Mouse (Mus musculus): Measurements from ENCODE around the gene Cnn1. TPM values are rescaled to one million over a fixed set of nuclear protein-coding genes. Genes with fewer than 3 reads are reported as not detected.

Gene Cnn1
- total RNA-seq, 1 experiment: 25.6 TPM

DNA sequence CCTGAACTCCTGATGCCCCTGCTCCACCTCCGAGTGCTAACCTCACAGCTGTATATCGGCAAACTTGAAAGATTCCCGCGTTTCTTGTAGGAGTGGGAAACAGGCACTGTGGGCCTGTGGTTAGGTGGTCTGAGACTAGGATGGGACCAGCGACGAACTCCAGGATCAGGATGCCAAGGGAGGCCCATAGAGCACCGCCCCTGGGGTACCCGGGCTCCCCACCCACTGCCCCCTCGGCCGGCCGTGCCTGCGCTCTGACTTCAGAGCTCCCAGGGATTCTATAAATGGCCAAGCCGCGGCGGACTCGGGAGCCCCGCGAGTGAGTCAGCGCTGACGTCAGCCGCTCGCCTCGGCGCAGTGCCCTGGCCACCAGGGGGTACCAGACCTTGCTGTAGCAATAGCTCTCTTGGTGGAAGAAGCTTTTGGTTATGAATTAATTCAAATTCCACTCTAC is 3.1 kb upstream of the Cnn1 start:
- Histone ChIP-seq H3K4me1 (ENCODE audit: control insufficient read depth in 2 of 2, insufficient read depth in 2 of 2, low read length in 2 of 2, poor library complexity in 1 of 2) (peaks cover 1 to 8% of the 10 kb centered on the region in 2 experiments; a peak in 2 of 4 replicates), H3K36me3 (ENCODE audit: control insufficient read depth, insufficient read depth, low read length, poor library complexity, severe bottlenecking) (no peaks in the 10 kb centered on the region), H3K27ac (ENCODE audit: insufficient read depth, low read depth, low read length, poor library complexity, severe bottlenecking) (no peak overlapping the region), H3K9me3 (ENCODE audit: control insufficient read depth, insufficient read depth, low read depth, low read length) (no peaks in the 10 kb centered on the region), H3K4me3 (ENCODE audit: insufficient read depth in 1 of 2, low read depth in 1 of 2, low read length in 2 of 2, poor library complexity in 1 of 2, severe bottlenecking in 1 of 2) (peak overlapping the region; percentile 36 to 61), H3K9ac (ENCODE audit: insufficient read depth, low read depth, low read length, poor library complexity, severe bottlenecking) (peak overlapping the region; percentile 64; the same call in 1 of the 2 replicates)
- no peak for DNase-seq (ENCODE audit: low read depth, low spot score)
- TF ChIP-seq HCFC1 (IDR thresholded peaks at IDR 0.05; ENCODE audit: borderline replicate concordance, insufficient read depth, low read length): no peak
- no peak for TF ChIP-seq ZNF384 (IDR thresholded peaks at IDR 0.05; ENCODE audit: low read depth, low read length)
- no peak for TF ChIP-seq CHD2 (IDR thresholded peaks at IDR 0.05; ENCODE audit: low read depth, low read length)
- no peak for TF ChIP-seq ZC3H11A (IDR thresholded peaks at IDR 0.05; ENCODE audit: borderline replicate concordance, low read depth, low read length)
- no peak for TF ChIP-seq MAFK (IDR thresholded peaks at IDR 0.05; ENCODE audit: insufficient read depth, low read depth, low read length)
- in situ Hi-C loops (cut with MboI; ENCODE audit: low sequenced_read_pairs in 2 of 2, unreplicated experiment in 2 of 2): no loop called here

DNA sequence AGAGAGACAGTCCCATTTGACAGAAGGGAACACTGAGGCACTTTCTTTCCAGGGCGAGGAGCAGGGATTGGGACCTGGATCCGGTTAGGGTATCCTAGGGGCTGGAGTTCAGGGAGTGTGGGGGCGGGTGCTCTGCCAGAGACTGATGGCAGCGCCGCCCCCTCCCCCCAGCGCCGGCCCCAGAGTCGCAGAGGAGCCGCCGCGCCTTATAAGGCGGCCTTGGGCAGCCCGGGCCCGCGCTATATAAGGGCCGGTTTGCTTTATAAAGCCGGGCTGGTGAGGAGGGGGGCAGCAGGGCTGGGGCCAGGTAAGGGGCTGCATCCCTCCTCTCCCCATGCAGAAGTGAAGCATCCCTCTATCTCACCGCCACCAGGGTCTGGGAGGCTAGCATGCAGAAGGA is 906 bp downstream of the Cnn1 start:
- TF ChIP-seq HCFC1 (IDR thresholded peaks at IDR 0.05; ENCODE audit: borderline replicate concordance, insufficient read depth, low read length) (no peak), CHD2 (IDR thresholded peaks at IDR 0.05; ENCODE audit: low read depth, low read length) (no peak)
- no peak overlapping the region for H3K9ac ChIP-seq (ENCODE audit: insufficient read depth, low read depth, low read length, poor library complexity, severe bottlenecking)
- in situ Hi-C loops (cut with MboI; ENCODE audit: low sequenced_read_pairs in 2 of 2, unreplicated experiment in 2 of 2): no loop called here
- H3K27ac ChIP-seq (ENCODE audit: insufficient read depth, low read depth, low read length, poor library complexity, severe bottlenecking): no peak overlapping the region
- peak overlapping the region; percentile 21 to 40; a peak in 2 of 4 replicates for H3K4me3 ChIP-seq (ENCODE audit: insufficient read depth in 1 of 2, low read depth in 1 of 2, low read length in 2 of 2, poor library complexity in 1 of 2, severe bottlenecking in 1 of 2)
- H3K4me1 ChIP-seq (ENCODE audit: control insufficient read depth in 2 of 2, insufficient read depth in 2 of 2, low read length in 2 of 2, poor library complexity in 1 of 2): peaks cover 1 to 7% of the 10 kb centered on the region in 2 experiments; a peak in 2 of 4 replicates
- no peak for DNase-seq (ENCODE audit: low read depth, low spot score)
- no peaks in the 10 kb centered on the region for H3K36me3 ChIP-seq (ENCODE audit: control insufficient read depth, insufficient read depth, low read length, poor library complexity, severe bottlenecking)
- H3K9me3 ChIP-seq (ENCODE audit: control insufficient read depth, insufficient read depth, low read depth, low read length): no peaks in the 10 kb centered on the region

DNA sequence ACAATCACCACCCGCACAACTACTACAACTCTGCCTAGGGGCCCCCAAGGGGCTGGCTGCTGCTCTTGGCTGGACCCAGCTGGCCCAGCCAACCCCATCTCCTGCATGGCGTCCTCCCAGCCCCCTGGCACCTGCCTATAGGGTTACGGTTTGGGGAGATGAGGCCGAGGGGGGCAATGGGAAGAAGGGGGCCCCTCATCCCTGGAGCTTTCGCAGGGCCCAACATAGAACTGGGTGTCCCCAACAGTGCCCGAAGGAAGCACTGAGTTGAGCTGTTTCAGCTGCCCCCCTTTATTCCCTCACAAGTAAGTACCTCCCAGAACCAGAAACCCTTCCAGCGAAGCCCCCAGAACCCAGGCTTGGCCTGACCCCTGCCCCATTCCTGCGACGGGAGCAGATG is 9.2 kb downstream of the Cnn1 start:
- H3K4me1 ChIP-seq (ENCODE audit: control insufficient read depth in 2 of 2, insufficient read depth in 2 of 2, low read length in 2 of 2, poor library complexity in 1 of 2): no peaks in the 10 kb centered on the region
- no peak for TF ChIP-seq HCFC1 (IDR thresholded peaks at IDR 0.05; ENCODE audit: borderline replicate concordance, insufficient read depth, low read length)
- no peak for TF ChIP-seq ZNF384 (IDR thresholded peaks at IDR 0.05; ENCODE audit: low read depth, low read length)
- TF ChIP-seq MAFK (IDR thresholded peaks at IDR 0.05; ENCODE audit: insufficient read depth, low read depth, low read length): no peak
- no peak for TF ChIP-seq CHD2 (IDR thresholded peaks at IDR 0.05; ENCODE audit: low read depth, low read length)
- no peak for TF ChIP-seq ZC3H11A (IDR thresholded peaks at IDR 0.05; ENCODE audit: borderline replicate concordance, low read depth, low read length)
- no peak for DNase-seq (ENCODE audit: low read depth, low spot score)
- no peak overlapping the region for H3K9ac ChIP-seq (ENCODE audit: insufficient read depth, low read depth, low read length, poor library complexity, severe bottlenecking)
- H3K36me3 ChIP-seq (ENCODE audit: control insufficient read depth, insufficient read depth, low read length, poor library complexity, severe bottlenecking): peaks cover 11% of the 10 kb centered on the region
- H3K27ac ChIP-seq (ENCODE audit: insufficient read depth, low read depth, low read length, poor library complexity, severe bottlenecking): no peak overlapping the region
- no peak overlapping the region for H3K4me3 ChIP-seq (ENCODE audit: insufficient read depth in 1 of 2, low read depth in 1 of 2, low read length in 2 of 2, poor library complexity in 1 of 2, severe bottlenecking in 1 of 2)
- in situ Hi-C loops (cut with MboI; ENCODE audit: low sequenced_read_pairs in 2 of 2, unreplicated experiment in 2 of 2): no loop called here
- no peaks in the 10 kb centered on the region for H3K9me3 ChIP-seq (ENCODE audit: control insufficient read depth, insufficient read depth, low read depth, low read length)

DNA sequence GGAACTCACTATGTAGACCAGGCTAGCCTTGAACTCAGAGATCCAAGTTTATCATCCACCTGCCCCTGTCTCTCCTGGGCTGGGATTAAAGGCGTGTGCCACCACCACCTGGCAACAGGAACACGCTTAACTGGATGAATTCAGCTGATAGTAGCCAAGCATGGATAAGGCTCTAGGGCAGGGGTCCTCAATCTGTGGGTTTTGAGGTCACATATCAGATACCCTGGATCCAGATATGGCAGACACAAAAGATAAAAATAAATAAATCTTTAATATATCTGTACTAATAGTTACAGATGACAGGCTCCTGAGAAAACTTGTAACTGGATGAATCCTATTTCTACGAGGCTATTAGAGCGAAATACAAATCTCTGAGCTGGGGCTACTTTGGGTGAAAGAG is 16.6 kb downstream of the Cnn1 start:
- in situ Hi-C loops (cut with MboI; ENCODE audit: low sequenced_read_pairs in 2 of 2, unreplicated experiment in 2 of 2): no loop called here
- H3K9me3 ChIP-seq (ENCODE audit: control insufficient read depth, insufficient read depth, low read depth, low read length): no peaks in the 10 kb centered on the region
- H3K4me1 ChIP-seq (ENCODE audit: control insufficient read depth in 2 of 2, insufficient read depth in 2 of 2, low read length in 2 of 2, poor library complexity in 1 of 2): peaks cover 0 to 6% of the 10 kb centered on the region in 2 experiments; a peak in 1 of 4 replicates
- H3K36me3 ChIP-seq (ENCODE audit: control insufficient read depth, insufficient read depth, low read length, poor library complexity, severe bottlenecking): peaks cover 18% of the 10 kb centered on the region
- no peak overlapping the region for H3K4me3 ChIP-seq (ENCODE audit: insufficient read depth in 1 of 2, low read depth in 1 of 2, low read length in 2 of 2, poor library complexity in 1 of 2, severe bottlenecking in 1 of 2)
- H3K9ac ChIP-seq (ENCODE audit: insufficient read depth, low read depth, low read length, poor library complexity, severe bottlenecking): no peak overlapping the region
- no peak for TF ChIP-seq ZNF384 (IDR thresholded peaks at IDR 0.05; ENCODE audit: low read depth, low read length)
- no peak for TF ChIP-seq CHD2 (IDR thresholded peaks at IDR 0.05; ENCODE audit: low read depth, low read length)
- no peak for TF ChIP-seq ZC3H11A (IDR thresholded peaks at IDR 0.05; ENCODE audit: borderline replicate concordance, low read depth, low read length)
- no peak for TF ChIP-seq MAFK (IDR thresholded peaks at IDR 0.05; ENCODE audit: insufficient read depth, low read depth, low read length)
- TF ChIP-seq HCFC1 (IDR thresholded peaks at IDR 0.05; ENCODE audit: borderline replicate concordance, insufficient read depth, low read length): no peak
- DNase-seq (ENCODE audit: low read depth, low spot score): no peak
- no peak overlapping the region for H3K27ac ChIP-seq (ENCODE audit: insufficient read depth, low read depth, low read length, poor library complexity, severe bottlenecking)

- peaks cover 16% of the 10 kb centered on the region for H3K36me3 ChIP-seq (ENCODE audit: control insufficient read depth, insufficient read depth, low read length, poor library complexity, severe bottlenecking)
- H3K27ac ChIP-seq (ENCODE audit: insufficient read depth, low read depth, low read length, poor library complexity, severe bottlenecking): no peak overlapping the region
- in situ Hi-C loops (cut with MboI; ENCODE audit: low sequenced_read_pairs in 2 of 2, unreplicated experiment in 2 of 2): no loop called here
- TF ChIP-seq MAFK (IDR thresholded peaks at IDR 0.05; ENCODE audit: insufficient read depth, low read depth, low read length) (no peak), ZNF384 (IDR thresholded peaks at IDR 0.05; ENCODE audit: low read depth, low read length) (no peak), HCFC1 (IDR thresholded peaks at IDR 0.05; ENCODE audit: borderline replicate concordance, insufficient read depth, low read length) (no peak), CHD2 (IDR thresholded peaks at IDR 0.05; ENCODE audit: low read depth, low read length) (no peak), ZC3H11A (IDR thresholded peaks at IDR 0.05; ENCODE audit: borderline replicate concordance, low read depth, low read length) (no peak)
- peak overlapping the region; percentile 72 to 96 for H3K4me3 ChIP-seq (ENCODE audit: insufficient read depth in 1 of 2, low read depth in 1 of 2, low read length in 2 of 2, poor library complexity in 1 of 2, severe bottlenecking in 1 of 2)
- peak overlapping the region; percentile 97 for H3K9ac ChIP-seq (ENCODE audit: insufficient read depth, low read depth, low read length, poor library complexity, severe bottlenecking)
- H3K4me1 ChIP-seq (ENCODE audit: control insufficient read depth in 2 of 2, insufficient read depth in 2 of 2, low read length in 2 of 2, poor library complexity in 1 of 2): peaks cover 0 to 6% of the 10 kb centered on the region in 2 experiments; a peak in 1 of 4 replicates
- no peaks in the 10 kb centered on the region for H3K9me3 ChIP-seq (ENCODE audit: control insufficient read depth, insufficient read depth, low read depth, low read length)
- no peak for DNase-seq (ENCODE audit: low read depth, low spot score)
Observed at GRCm38 (mm10) chr9:22116086-22116485, 17.1 kb downstream of the Cnn1 start.
